10 mouse cellular contexts compared by ENCODE assay signal in the genomic region with DNA sequence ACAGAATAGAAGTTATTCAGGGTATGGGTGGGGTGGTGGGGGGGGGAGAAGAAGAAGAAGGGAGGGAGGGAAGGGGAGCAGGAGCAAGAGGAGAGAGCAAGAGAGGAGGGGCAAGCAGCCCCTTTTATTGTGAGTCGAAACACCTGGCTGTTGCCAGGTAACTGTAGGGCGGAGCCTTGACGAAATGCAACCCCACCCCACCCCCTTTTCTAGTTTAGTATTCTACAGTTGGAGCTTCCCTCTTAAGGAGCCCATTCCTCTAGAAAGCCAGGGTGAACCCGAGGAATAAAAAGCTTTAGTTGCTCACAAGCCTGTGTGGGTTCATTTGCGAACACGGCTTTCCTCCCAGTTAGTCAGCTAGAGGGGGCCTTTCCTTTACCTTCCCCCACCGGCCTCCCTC. TPM values are rescaled to one million over a fixed set of nuclear protein-coding genes. Genes with fewer than 3 reads are reported as not detected.
DNase-seq lines count a peak whose midpoint lies in the region; ATAC-seq and TF ChIP-seq lines count a peak whose summit lies in the region.
"Had no signal": no experiment of that assay in that cellular context is flagged by ENCODE, and none has a peak within 500 bp of the region (broad histone marks: within the 10 kb centered on the region; RNA-seq: fewer than 3 reads in every experiment).

No protein-coding gene starts in this region.

- 0 out of 2 replicates have a peak, but pooled peaks have one; percentile 56 for ATAC-seq in intestine, embryonic 14.5 days (replicated peaks; ENCODE audit: low FRiP score, low TSS enrichment, low read depth)
- no peak for ATAC-seq in intestine, embryonic 16.5 days
- no peak for ATAC-seq in lung, postnatal 0 days
- no peak for ATAC-seq in limb, embryonic 15.5 days (ENCODE audit: insufficient number of reproducible peaks, low FRiP score, low TSS enrichment, low read depth)
- ATAC-seq: hindbrain, embryonic 16.5 days had no signal

- H3K4me1 ChIP-seq in intestine, embryonic 14.5 days (replicated peaks; ENCODE audit: control insufficient read depth, insufficient read depth, low read length), result peaks cover 10% of the 10 kb centered on the region; the same call in 1 of the 2 replicates
- H3K4me1 ChIP-seq in intestine, embryonic 16.5 days (ENCODE audit: control insufficient read depth, insufficient read depth, low read length), result peaks cover 17% of the 10 kb centered on the region; the same call in 1 of the 2 replicates
- peaks cover 5% of the 10 kb centered on the region; the same call in 1 of the 2 replicates for H3K4me1 ChIP-seq in lung, postnatal 0 days (ENCODE audit: insufficient read depth, low read depth, low read length)
- peaks cover 20% of the 10 kb centered on the region; the same call in 1 of the 2 replicates for H3K4me1 ChIP-seq in limb, embryonic 15.5 days

- H3K4me3 ChIP-seq in intestine, embryonic 14.5 days (ENCODE audit: low read depth, low read length), result no peak overlapping the region
- no peak overlapping the region for H3K4me3 ChIP-seq in intestine, embryonic 16.5 days (ENCODE audit: low read length)
- H3K4me3 ChIP-seq in lung, postnatal 0 days (ENCODE audit: low read depth, low read length), result no peak overlapping the region
- H3K4me3 ChIP-seq in limb, embryonic 15.5 days, result no peak overlapping the region

- H3K4me2 ChIP-seq in intestine, embryonic 14.5 days (ENCODE audit: low read length), result no peak overlapping the region
- no peak overlapping the region for H3K4me2 ChIP-seq in intestine, embryonic 16.5 days (ENCODE audit: low read depth, low read length)
- no peak overlapping the region for H3K4me2 ChIP-seq in lung, postnatal 0 days (replicated peaks; ENCODE audit: low read depth, low read length)
- H3K4me2 ChIP-seq in limb, embryonic 15.5 days, result 0 out of 2 replicates have a peak overlapping the region, but pooled peaks have one; percentile 5

- no peak overlapping the region for H3K9ac ChIP-seq in intestine, embryonic 14.5 days (ENCODE audit: low read length)
- no peak overlapping the region for H3K9ac ChIP-seq in intestine, embryonic 16.5 days (ENCODE audit: low read depth, low read length)
- no peak overlapping the region for H3K9ac ChIP-seq in lung, postnatal 0 days (replicated peaks; ENCODE audit: low read depth)
- H3K9ac ChIP-seq in limb, embryonic 15.5 days, result no peak overlapping the region

- no peaks in the 10 kb centered on the region for H3K9me3 ChIP-seq in intestine, embryonic 14.5 days (ENCODE audit: control insufficient read depth, low read length)
- H3K9me3 ChIP-seq in intestine, embryonic 16.5 days (ENCODE audit: control insufficient read depth, low read length), result no peaks in the 10 kb centered on the region
- no peaks in the 10 kb centered on the region for H3K9me3 ChIP-seq in lung, postnatal 0 days (ENCODE audit: low read length)
- H3K9me3 ChIP-seq in limb, embryonic 15.5 days, result no peaks in the 10 kb centered on the region

- no peak for DNase-seq in intestine, embryonic 14.5 days (ENCODE audit: low spot score)
- DNase-seq in lung, postnatal 0 days (ENCODE audit: low spot score), result no peak
- no peak for DNase-seq in lung, postnatal 36 days
- DNase-seq in R1 (ENCODE audit: low read depth, low spot score), result peak; percentile 95
- no peak for DNase-seq in adrenal gland, adult 2 months
- DNase-seq: adrenal gland, postnatal 14 days; cerebellum, adult 9-11 months had no signal

- H3K27ac ChIP-seq in intestine, embryonic 14.5 days (ENCODE audit: low read depth), result no peak overlapping the region
- no peak overlapping the region for H3K27ac ChIP-seq in intestine, embryonic 16.5 days (ENCODE audit: low read length)
- peak overlapping the region; percentile 38; the same call in 1 of the 2 replicates for H3K27ac ChIP-seq in lung, postnatal 0 days (ENCODE audit: low read length)
- H3K27ac ChIP-seq in limb, embryonic 15.5 days, result no peak overlapping the region

- no peaks in the 10 kb centered on the region for H3K36me3 ChIP-seq in intestine, embryonic 14.5 days (ENCODE audit: control insufficient read depth, insufficient read depth, low read length)
- H3K36me3 ChIP-seq in intestine, embryonic 16.5 days (ENCODE audit: control insufficient read depth, insufficient read depth, low read length), result no peaks in the 10 kb centered on the region
- H3K36me3 ChIP-seq in lung, postnatal 0 days (ENCODE audit: insufficient read depth, low read length), result no peaks in the 10 kb centered on the region
- H3K36me3 ChIP-seq in limb, embryonic 15.5 days, result no peaks in the 10 kb centered on the region

- WGBS in intestine, embryonic 14.5 days, result 43% methylated on average over 7 of the region's 7 CpGs
- WGBS in intestine, embryonic 16.5 days, result 47% methylated on average over 7 of the region's 7 CpGs
- WGBS in lung, postnatal 0 days, result 55% methylated on average over 7 of the region's 7 CpGs
- 41% methylated on average over 7 of the region's 7 CpGs for WGBS in limb, embryonic 15.5 days

- no peak for TF ChIP-seq EP300 in lung, postnatal 0 days (IDR thresholded peaks at IDR 0.05)

- TF ChIP-seq CTCF in lung, postnatal 0 days (IDR thresholded peaks at IDR 0.05), result no peak

- no peaks in the 10 kb centered on the region for H3K27me3 ChIP-seq in intestine, embryonic 14.5 days (replicated peaks; ENCODE audit: control insufficient read depth, insufficient read depth, low read length)
- no peaks in the 10 kb centered on the region for H3K27me3 ChIP-seq in intestine, embryonic 16.5 days (replicated peaks; ENCODE audit: control insufficient read depth, insufficient read depth, low read length)
- no peaks in the 10 kb centered on the region for H3K27me3 ChIP-seq in lung, postnatal 0 days (replicated peaks; ENCODE audit: insufficient read depth, low read length)
- no peaks in the 10 kb centered on the region for H3K27me3 ChIP-seq in limb, embryonic 15.5 days

RNA-seq across cellular contexts. Expression of a gene that starts 40.2 kb away (rescaled TPM):
- 66.5 and 75.3 TPM in 2 replicates for polyA plus RNA-seq in intestine, embryonic 14.5 days (2014; fragmentation: Nextera tagmentation; extraction: Ambion mirVana)
- 68.4 and 72.1 TPM in 2 replicates for polyA plus RNA-seq in intestine, embryonic 16.5 days (2015; fragmentation: Nextera tagmentation; extraction: Ambion mirVana)
- polyA plus RNA-seq in lung, postnatal 0 days (2015; fragmentation: Nextera tagmentation; extraction: Ambion mirVana), result 32.2 and 33.9 TPM in 2 replicates
- 41.9 and 45.8 TPM in 2 replicates for polyA plus RNA-seq in limb, embryonic 15.5 days (2015; fragmentation: Nextera tagmentation; extraction: Ambion mirVana)
- 10 to 100 TPM; 27.0 to 29.4 TPM for total RNA-seq in adrenal gland, adult 2 months (2021)
- 1.3 and 1.8 TPM in 2 replicates for polyA plus RNA-seq in adrenal gland, adult 2 months (2012; rRNA removed)

Comparison
In these comparisons a context has a peak if more than half of its experiments do, and no peak if none do; other contexts are left out.
1. RNA of a gene that starts 40.2 kb away (polyA plus RNA-seq): 68.4 to 72.1 TPM in intestine, embryonic 16.5 days, 66.5 to 75.3 TPM in intestine, embryonic 14.5 days, 41.9 to 45.8 TPM in limb, embryonic 15.5 days and 32.2 to 33.9 TPM in lung, postnatal 0 days; 1.3 to 1.8 TPM in adrenal gland, adult 2 months; every median in the first group is over 10 times any median in the second.